Mouse (Mus musculus) ovary, postnatal 36 days (tissue): ENCODE measurements at regions not wholly inside any gene's neighbourhood (a gene's known extent, or its start where the extent isn't known, plus 50 kb on each side); places are given as distances from the start of the nearest gene placed in this dataset.

Experiments
- DNase-seq: peaks from one replicate; pipeline ENCODE4 v3.0.0; 2022; ENCODE audit warnings: low spot score, mixed read lengths

GRCm38 (mm10) chr13:83216454-83216853, 287.4 kb upstream of the Mef2c start:
- no peak for DNase-seq

- no peak for DNase-seq
These were observed 251.4 kb upstream of the Mef2c start for GRCm38 (mm10) chr13:83252452-83252851.

- DNase-seq, result no peak
These were observed 237.2 kb upstream of the Mef2c start for GRCm38 (mm10) chr13:83266591-83266990.

- DNase-seq, result no peak
These were observed 235.2 kb upstream of the Mef2c start for GRCm38 (mm10) chr13:83268663-83269062.

GRCm38 (mm10) chr13:83278695-83279094, 225.1 kb upstream of the Mef2c start:
- no peak for DNase-seq

- DNase-seq, result no peak
These were observed 196.1 kb upstream of the Mef2c start for GRCm38 (mm10) chr13:83307696-83308095.

- DNase-seq, result no peak
These were observed 175.3 kb upstream of the Mef2c start for GRCm38 (mm10) chr13:83328488-83328887.

GRCm38 (mm10) chr13:83333728-83334127, 170.1 kb upstream of the Mef2c start:
- DNase-seq, result no peak

- no peak for DNase-seq
These were observed 159.1 kb upstream of the Mef2c start for GRCm38 (mm10) chr13:83344611-83345319.

- no peak for DNase-seq
These were observed 148.5 kb upstream of the Mef2c start for GRCm38 (mm10) chr13:83355341-83355740.

- DNase-seq, result no peak
These were observed 143.3 kb upstream of the Mef2c start for GRCm38 (mm10) chr13:83360529-83360928.

- no peak for DNase-seq
These were observed 127.6 kb upstream of the Mef2c start for GRCm38 (mm10) chr13:83376097-83376797.

- no peak for DNase-seq
These were observed 125.2 kb upstream of the Mef2c start for GRCm38 (mm10) chr13:83378644-83379043.

GRCm38 (mm10) chr13:83382609-83383008, 121.2 kb upstream of the Mef2c start:
- DNase-seq, result no peak

GRCm38 (mm10) chr13:83394773-83395172, 109.1 kb upstream of the Mef2c start:
- DNase-seq, result no peak

- no peak for DNase-seq
These were observed 104.5 kb upstream of the Mef2c start for GRCm38 (mm10) chr13:83399381-83399780.

- no peak for DNase-seq
These were observed 64.0 kb upstream of the Mef2c start for GRCm38 (mm10) chr13:83439619-83440436.

GRCm38 (mm10) chr13:83444277-83444676, 59.6 kb upstream of the Mef2c start:
- DNase-seq, result no peak

GRCm38 (mm10) chr13:83450820-83451219, 53.0 kb upstream of the Mef2c start:
- no peak for DNase-seq

GRCm38 (mm10) chr13:83452987-83453386, 50.8 kb upstream of the Mef2c start:
- no peak for DNase-seq
